Mouse (Mus musculus): ENCODE results near the gene Sult6b2.

DNA sequence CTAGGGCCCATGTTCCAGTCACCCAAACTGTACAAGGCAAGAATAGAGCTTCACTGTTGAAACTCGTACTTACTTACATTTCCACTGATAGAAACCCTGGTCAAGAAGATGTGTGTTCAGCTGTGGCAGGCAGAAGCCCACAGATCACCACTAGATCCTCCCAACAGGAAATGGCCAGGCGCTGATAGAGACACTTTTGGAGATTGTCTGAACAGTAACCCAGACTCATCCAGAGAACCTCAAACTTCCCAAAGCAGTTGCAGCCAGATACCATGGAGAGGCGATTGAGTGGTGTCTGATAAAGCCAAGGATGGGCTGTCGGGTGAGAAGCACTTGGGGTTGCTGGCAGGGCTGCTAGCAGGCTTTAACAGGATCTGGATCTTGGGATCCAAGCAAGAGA is 27.4 kb downstream of the Sult6b2 start:
- TF ChIP-seq POLR2A (IDR thresholded peaks at IDR 0.05; ENCODE audit: insufficient read depth, low read depth, low read length) (no peak), CTCF (IDR thresholded peaks at IDR 0.05; ENCODE audit: insufficient read depth, low read depth, low read length) (no peak)
